Mouse (Mus musculus) granulocyte monocyte progenitor cell, adult 5-6 weeks (primary cell): ENCODE measurements at regions not wholly inside any gene's neighbourhood (a gene's known extent, or its start where the extent isn't known, plus 50 kb on each side); places are given as distances from the start of the nearest gene placed in this dataset.

Experiments
- ATAC-seq: replicated peaks from 2 replicates; pipeline ENCODE4 v1.8.0; 2016; ENCODE audit warnings: mild to moderate bottlenecking, moderate TSS enrichment, inconsistent platforms; ENCODE audit not compliant: poor library complexity, severe bottlenecking

DNA sequence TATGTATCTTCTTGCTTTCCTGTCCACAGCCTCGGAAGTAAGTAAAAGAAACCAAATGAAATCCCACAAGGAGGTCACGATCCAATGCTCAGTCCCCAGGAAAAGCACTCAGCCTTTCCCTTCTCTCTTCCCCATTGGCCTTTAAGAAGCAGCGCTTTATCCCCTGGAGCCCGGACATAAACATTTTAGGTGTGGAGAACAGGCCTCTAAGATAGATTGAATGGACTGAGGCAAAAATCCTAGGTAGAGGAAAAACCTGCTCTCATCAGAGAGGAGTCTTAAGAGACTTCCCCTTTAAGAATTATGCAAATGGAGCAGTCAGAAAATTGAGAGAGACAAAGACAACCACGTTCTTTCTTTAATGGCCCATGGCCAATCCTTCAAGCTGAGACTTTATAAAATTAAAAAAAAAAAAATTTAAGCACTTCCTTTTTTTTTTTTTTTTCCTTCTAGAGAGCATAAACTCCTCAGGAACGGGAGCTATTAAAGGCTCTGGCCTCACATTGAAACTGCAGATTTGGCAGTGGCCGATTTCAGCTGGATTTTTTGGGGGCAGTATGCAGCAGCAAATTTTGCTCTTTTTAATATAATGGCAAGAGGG is 1020.5 kb downstream of the 9330182O14Rik start:
- peak; percentile 69 for ATAC-seq

DNA sequence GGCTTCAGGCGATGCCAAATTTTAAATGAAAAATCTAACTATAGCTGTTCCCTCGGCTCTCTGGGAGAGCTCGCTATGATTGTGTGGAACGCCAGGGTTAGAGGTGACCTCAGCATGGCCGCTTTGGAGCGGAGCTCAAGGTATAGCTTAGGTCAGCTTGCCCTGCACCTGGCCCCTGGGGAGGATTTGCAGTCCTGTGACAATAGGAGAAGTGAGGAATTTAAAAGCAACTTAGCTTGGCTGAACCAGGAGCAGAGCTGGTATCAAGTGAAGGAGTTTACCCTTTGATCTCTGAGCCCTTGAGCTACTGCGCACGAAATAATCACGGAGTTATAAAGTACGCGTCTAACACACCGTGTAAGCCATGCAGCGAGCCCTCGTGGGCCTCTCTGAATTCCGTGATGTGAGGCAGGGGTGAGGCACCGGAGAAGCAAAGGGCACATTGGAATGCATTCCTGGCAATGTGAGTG is 1021.0 kb downstream of the 9330182O14Rik start:
- ATAC-seq, result peak; percentile 57

DNA sequence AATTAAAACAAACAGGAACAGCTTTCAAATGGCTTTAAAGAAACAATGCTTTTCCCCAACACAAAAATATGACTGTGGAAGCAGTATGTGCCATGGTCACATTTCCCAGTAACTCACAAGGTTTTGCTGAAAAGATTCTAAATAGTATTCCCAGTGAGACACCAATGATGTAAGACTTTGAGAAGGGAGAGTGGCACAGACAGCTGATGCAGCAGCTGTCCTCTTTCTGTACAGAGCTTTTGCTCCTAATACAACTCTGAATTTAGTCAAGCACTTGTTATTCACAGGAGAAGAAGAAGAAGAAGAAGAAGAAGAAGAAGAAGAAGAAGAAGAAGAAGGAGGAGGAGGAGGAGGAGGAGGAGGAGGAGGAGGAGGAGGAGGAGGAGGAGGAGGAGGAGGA is 1023.6 kb downstream of the 9330182O14Rik start:
- ATAC-seq, result no peak

DNA sequence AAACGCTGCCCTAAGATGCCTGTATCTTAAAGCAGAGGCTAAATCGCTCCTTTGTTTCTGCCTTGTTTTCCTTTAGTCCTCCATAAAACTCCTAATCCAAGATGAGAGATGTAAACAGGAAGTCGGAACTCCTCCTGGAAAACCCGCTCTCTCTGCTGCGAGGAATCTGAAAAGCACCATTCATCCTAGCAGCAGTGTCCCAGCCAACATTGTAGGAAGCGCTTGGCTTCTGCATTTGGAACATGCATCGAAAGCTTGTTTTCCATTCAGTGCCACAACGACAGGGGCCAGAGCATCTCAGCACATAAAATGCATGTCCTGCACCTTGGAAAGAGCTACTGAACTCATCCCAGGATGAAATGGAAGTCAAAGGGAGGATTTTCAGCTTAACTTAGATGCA is 1028.1 kb downstream of the 9330182O14Rik start:
- no peak for ATAC-seq

DNA sequence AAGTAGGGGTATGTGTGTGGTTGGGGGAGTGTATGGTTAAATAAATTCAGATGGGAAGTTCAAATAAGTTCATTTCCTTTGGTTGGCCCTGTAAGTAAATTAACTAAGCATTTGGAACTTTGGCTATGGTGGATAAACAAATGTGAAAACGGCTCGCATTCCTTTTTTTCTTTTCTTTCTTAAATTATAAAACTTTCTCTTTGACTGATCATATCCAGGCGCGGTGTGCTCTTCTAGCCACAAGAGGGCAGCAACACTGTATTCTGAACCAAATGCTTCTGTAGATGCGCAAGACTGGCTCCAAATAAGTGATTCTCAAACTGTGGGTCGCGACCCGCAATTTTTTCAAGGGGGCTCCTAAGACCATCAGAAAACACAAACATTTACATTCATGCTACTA is 1028.6 kb downstream of the 9330182O14Rik start:
- ATAC-seq, result peak; percentile 85

DNA sequence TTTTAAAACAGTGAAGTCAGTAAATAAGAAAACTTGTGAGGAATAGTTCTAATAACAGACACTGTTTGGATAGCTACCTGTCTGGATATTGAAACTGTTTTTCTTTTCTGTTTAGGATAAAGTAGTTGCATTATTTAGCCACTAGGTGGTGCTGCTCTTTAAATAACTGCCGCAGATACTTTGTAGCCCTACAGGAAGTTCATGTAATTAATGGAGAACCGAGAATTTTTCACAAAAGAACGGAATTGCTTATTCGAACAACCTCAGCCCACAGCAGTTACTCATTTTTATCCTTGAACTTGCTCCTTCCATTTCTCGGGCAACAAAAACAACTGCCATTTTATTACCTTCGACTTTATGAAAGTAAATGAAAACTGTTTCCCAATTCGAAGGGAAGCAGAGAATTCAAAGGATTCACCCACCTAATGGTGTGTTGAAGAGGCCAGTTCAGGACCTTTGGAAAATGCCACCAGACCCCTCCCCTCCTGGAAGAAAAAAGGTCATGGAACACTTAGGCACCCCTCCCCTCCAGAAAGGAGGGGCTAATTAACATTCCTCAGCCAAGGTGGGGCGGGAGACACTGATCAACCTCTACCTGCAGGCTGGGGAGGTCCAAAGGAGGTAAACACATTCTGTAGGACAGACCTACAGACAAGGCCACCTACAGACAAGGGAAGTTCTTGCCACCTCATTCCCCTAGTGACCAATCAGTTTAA is 1029.6 kb downstream of the 9330182O14Rik start:
- ATAC-seq, result peak; percentile 92

DNA sequence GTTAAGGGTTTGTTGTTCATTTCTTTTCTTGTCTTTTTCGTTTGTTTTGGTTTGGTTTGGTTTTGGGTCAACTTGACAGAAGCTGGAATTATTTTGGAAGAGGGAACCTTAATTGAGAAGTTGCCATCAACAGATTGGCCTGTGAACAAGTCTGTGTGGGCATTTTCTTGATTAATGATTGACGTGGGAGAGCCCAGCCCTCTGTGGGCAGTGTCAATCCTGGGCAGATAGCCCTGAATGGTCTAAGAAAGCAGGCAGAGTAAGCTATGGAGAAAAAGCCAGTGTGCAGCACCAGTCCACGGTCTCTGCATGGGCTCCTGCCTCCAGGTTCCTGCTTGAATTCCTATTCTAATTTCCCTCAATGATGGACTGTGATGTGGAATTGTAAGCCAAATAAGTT is 1031.4 kb downstream of the 9330182O14Rik start:
- ATAC-seq, result no peak

DNA sequence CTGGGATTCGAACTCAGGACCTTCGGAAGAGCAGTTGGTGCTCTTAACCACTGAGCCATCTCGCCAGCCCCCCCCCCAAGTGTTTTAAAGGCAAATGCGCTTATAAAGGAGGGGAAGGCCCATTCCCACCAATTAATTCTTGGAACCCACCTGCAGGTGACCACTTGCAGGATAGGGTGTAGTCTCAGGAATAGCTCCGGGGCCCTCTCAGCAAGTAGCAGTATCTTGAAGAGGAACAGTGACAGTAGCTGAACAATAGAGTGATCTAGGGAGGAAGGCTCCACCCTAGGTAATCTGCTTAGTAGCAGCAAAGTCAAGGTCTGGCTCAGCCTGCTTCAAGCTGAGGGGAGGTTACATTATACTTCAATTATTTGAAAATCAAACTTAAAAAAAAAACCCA is 1056.6 kb downstream of the 9330182O14Rik start:
- ATAC-seq, result no peak

DNA sequence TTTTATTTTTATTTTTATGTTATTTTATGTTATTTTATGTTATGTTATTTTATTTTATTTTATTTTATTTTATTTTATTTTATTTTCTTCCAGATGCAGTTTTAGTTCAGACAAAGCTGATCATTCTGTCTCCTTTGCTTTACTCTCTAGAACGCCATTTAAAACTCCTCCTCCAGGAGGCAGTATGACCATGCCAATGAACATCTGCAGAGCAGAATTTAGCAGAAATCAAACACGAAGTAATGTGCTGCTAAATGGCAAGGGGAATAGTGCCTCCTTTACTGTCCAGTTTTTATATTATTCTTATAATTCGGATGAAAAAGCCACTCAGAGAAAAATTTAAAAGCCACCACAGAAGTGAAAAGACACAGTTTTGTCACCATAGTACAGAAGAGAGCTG is 1059.1 kb downstream of the 9330182O14Rik start:
- ATAC-seq, result no peak

DNA sequence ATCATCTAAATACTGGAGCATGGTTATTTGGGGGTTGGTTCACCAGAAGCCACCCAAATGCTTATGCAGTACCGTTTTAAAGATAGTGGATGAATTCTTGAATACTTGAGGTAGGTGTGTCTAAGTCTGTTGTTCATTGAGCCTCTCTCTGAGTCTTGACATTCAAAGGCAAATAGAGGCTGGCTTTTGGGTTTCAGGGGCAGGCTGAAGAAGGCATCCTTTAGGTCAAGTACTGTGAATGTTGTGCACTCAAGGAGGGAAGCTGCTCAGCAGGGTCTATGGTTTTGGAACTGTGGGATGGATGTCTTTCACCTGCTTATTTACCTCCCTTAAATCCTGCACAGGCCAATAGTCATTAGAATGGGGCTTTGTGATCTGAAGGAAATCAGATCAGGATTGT is 1089.6 kb downstream of the 9330182O14Rik start:
- no peak for ATAC-seq

DNA sequence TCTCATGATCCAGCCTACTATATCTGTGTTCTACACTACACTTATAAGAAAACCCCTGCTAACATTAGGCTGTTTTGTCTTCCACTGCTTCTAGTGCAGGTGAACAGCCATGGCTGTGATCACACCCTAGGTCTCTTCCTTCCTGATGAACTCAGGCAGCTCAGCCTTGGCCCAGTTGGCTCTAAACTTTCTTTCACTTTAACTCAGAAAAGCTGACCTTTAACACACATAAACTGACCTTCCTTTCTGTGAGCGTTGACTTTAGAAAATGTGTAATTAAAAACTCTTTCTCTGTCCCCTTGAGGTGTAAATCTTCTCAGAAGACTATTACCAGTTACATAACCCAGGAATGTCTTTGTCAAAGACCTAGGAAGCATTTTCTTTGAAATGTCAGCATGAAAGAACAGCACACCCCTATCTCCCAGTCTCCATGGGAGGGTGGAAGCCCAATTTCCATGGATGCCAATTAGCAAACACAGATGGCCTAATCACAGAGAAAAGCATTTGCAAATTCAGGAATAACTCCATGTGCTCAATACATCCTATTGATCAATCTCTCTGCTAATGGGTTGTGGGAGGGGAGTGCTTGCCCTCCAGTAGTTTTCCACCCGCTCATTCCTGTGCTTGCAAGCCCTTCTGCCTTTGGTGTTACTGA is 1098.4 kb downstream of the 9330182O14Rik start:
- ATAC-seq, result no peak
